Mouse (Mus musculus) liver, embryonic 12.5 days (tissue): ENCODE results near the gene Nos2. TPM values are rescaled to one million over a fixed set of nuclear protein-coding genes. Genes with fewer than 3 reads are reported as not detected.

Experiments
- ATAC-seq: fragments of 200-750 bp; cut with Nextera tagmentation; 2 replicates; pipeline ENCODE4 v1.8.0; 2017; ENCODE audit warnings: moderate number of reproducible peaks, mild to moderate bottlenecking, moderate library complexity
- H3K27ac ChIP-seq: fragments of 300-500 bp; sonication (generic); 2 replicates; pipeline ENCODE4 v1.5.1; 2016; ENCODE audit warnings: mild to moderate bottlenecking
- H3K27me3 ChIP-seq: fragments of 300-500 bp; sonication (generic); replicated peaks from 2 replicates; pipeline ENCODE4 v1.6.1; 2016; ENCODE audit warnings: mild to moderate bottlenecking, moderate library complexity
- H3K36me3 ChIP-seq: fragments of 300-500 bp; sonication (generic); 2 replicates; pipeline ENCODE4 v1.6.1; 2016; ENCODE audit warnings: mild to moderate bottlenecking, moderate library complexity
- H3K4me1 ChIP-seq: fragments of 300-500 bp; sonication (generic); 2 replicates; pipeline ENCODE4 v1.6.1; 2016
- H3K4me2 ChIP-seq: fragments of 300-500 bp; sonication (generic); 2 replicates; pipeline ENCODE4 v1.6.1; 2016; ENCODE audit warnings: mild to moderate bottlenecking, moderate library complexity
- H3K4me3 ChIP-seq: fragments of 300-500 bp; sonication (generic); 2 replicates; pipeline ENCODE4 v1.5.1; 2016; ENCODE audit warnings: mild to moderate bottlenecking, moderate library complexity
- H3K9ac ChIP-seq: fragments of 300-500 bp; sonication (generic); 2 replicates; pipeline ENCODE4 v1.6.1; 2016; ENCODE audit warnings: mild to moderate bottlenecking, moderate library complexity
- H3K9me3 ChIP-seq: fragments of 300-500 bp; sonication (generic); replicated peaks from 2 replicates; pipeline ENCODE4 v1.6.1; 2016; ENCODE audit warnings: mild to moderate bottlenecking, moderate library complexity
- WGBS: fragments of 180-500 bp; shearing (Covaris S2); methylation state at CpG from one replicate; pipeline ENCODE4 v1.1.7; 2016; ENCODE audit not compliant: insufficient replicate concordance; 5-methylcytosine and 5-hydroxymethylcytosine counted together
- polyA plus RNA-seq: library from polyadenylated mRNA; unstranded; fragments of >200 nt; fragmentation: Nextera tagmentation; extraction: Ambion mirVana; gene quantifications from 2 replicates; pipeline ENCODE4 v1.2.1, GENCODE M21; 2016

Gene Nos2
- 0.07 and 0.13 TPM in 2 replicates for polyA plus RNA-seq

- H3K4me3 ChIP-seq: no peak within 1 kb of the TSS
- H3K9ac ChIP-seq: no peak within 1 kb of the TSS
- no peaks in the 10 kb centered on the region for H3K9me3 ChIP-seq
- no peaks in the 10 kb centered on the region for H3K4me1 ChIP-seq
- no peaks in the 10 kb centered on the region for H3K36me3 ChIP-seq
- H3K27ac ChIP-seq: no peak within 1 kb of the TSS
- H3K27me3 ChIP-seq: peaks cover 50% of the 10 kb centered on the region
- 24% methylated on average over 6 of the region's 6 CpGs for WGBS
- H3K4me2 ChIP-seq: no peak within 1 kb of the TSS
- no peak for ATAC-seq
Measured at GRCm38 (mm10) chr11:78920411-78920939, at the start of gene Nos2. Gene Nos2, plus strand, starts transcription at chr11:78920787.

GRCm38 (mm10) chr11:78870891-78871290 is 49.7 kb upstream of the Nos2 start:
- no peak overlapping the region for H3K4me3 ChIP-seq
- no peaks in the 10 kb centered on the region for H3K4me1 ChIP-seq
- no peaks in the 10 kb centered on the region for H3K36me3 ChIP-seq
- no peaks in the 10 kb centered on the region; the same call in 1 of the 2 replicates for H3K27me3 ChIP-seq
- no peak overlapping the region for H3K4me2 ChIP-seq
- H3K27ac ChIP-seq: no peak overlapping the region
- no peaks in the 10 kb centered on the region for H3K9me3 ChIP-seq
- ATAC-seq: no peak
- H3K9ac ChIP-seq: no peak overlapping the region
- WGBS: 74% methylated on average over 4 of the region's 4 CpGs

- Histone ChIP-seq H3K4me1 (no peaks in the 10 kb centered on the region), H3K36me3 (no peaks in the 10 kb centered on the region), H3K9me3 (no peaks in the 10 kb centered on the region), H3K27me3 (no peaks in the 10 kb centered on the region; the same call in 1 of the 2 replicates), H3K4me2 (no peak overlapping the region), H3K9ac (no peak overlapping the region), H3K27ac (no peak overlapping the region), H3K4me3 (no peak overlapping the region)
- ATAC-seq: no peak
- WGBS: 38% methylated on average over 2 of the region's 2 CpGs
Measured at GRCm38 (mm10) chr11:78872782-78873181, 47.8 kb upstream of the Nos2 start.

- H3K4me2 ChIP-seq: no peak overlapping the region
- H3K4me3 ChIP-seq: no peak overlapping the region
- H3K9ac ChIP-seq: no peak overlapping the region
- ATAC-seq: no peak
- H3K4me1 ChIP-seq: no peaks in the 10 kb centered on the region
- H3K27ac ChIP-seq: no peak overlapping the region
- H3K36me3 ChIP-seq: no peaks in the 10 kb centered on the region
- H3K9me3 ChIP-seq: no peaks in the 10 kb centered on the region
- WGBS: 72% methylated on average over 3 of the region's 3 CpGs
- no peaks in the 10 kb centered on the region for H3K27me3 ChIP-seq
Measured at GRCm38 (mm10) chr11:78879727-78880126, 40.9 kb upstream of the Nos2 start.

GRCm38 (mm10) chr11:78886693-78887092 is 33.9 kb upstream of the Nos2 start:
- H3K4me1 ChIP-seq: 0 out of 2 replicates have a peak, but pooled peaks cover 5% of the 10 kb centered on the region
- no peaks in the 10 kb centered on the region for H3K36me3 ChIP-seq
- no peak overlapping the region for H3K4me2 ChIP-seq
- WGBS: 70% methylated on average over 1 of the region's 1 CpGs
- H3K27me3 ChIP-seq: no peaks in the 10 kb centered on the region
- no peak for ATAC-seq
- no peak overlapping the region for H3K4me3 ChIP-seq
- H3K27ac ChIP-seq: no peak overlapping the region
- H3K9me3 ChIP-seq: no peaks in the 10 kb centered on the region
- no peak overlapping the region for H3K9ac ChIP-seq

- no peak overlapping the region for H3K9ac ChIP-seq
- H3K27ac ChIP-seq: no peak overlapping the region
- no peaks in the 10 kb centered on the region for H3K27me3 ChIP-seq
- H3K4me3 ChIP-seq: no peak overlapping the region
- H3K9me3 ChIP-seq: no peaks in the 10 kb centered on the region
- H3K4me1 ChIP-seq: 0 out of 2 replicates have a peak, but pooled peaks cover 5% of the 10 kb centered on the region
- WGBS: 51% methylated on average over 9 of the region's 9 CpGs
- H3K4me2 ChIP-seq: no peak overlapping the region
- no peak for ATAC-seq
- H3K36me3 ChIP-seq: no peaks in the 10 kb centered on the region
Measured at GRCm38 (mm10) chr11:78887102-78887971, 33.2 kb upstream of the Nos2 start.

GRCm38 (mm10) chr11:78889156-78889555 is 31.4 kb upstream of the Nos2 start:
- Histone ChIP-seq H3K9ac (no peak overlapping the region), H3K4me3 (no peak overlapping the region), H3K27me3 (0 out of 2 replicates have a peak, but pooled peaks cover 3% of the 10 kb centered on the region), H3K4me2 (no peak overlapping the region), H3K36me3 (no peaks in the 10 kb centered on the region), H3K4me1 (0 out of 2 replicates have a peak, but pooled peaks cover 5% of the 10 kb centered on the region), H3K9me3 (no peaks in the 10 kb centered on the region), H3K27ac (no peak overlapping the region)
- ATAC-seq: no peak
- WGBS: 63% methylated on average over 4 of the region's 4 CpGs

GRCm38 (mm10) chr11:78896357-78897123 is 24.0 kb upstream of the Nos2 start:
- H3K4me3 ChIP-seq: no peak overlapping the region
- no peaks in the 10 kb centered on the region for H3K36me3 ChIP-seq
- no peaks in the 10 kb centered on the region for H3K9me3 ChIP-seq
- no peak overlapping the region for H3K4me2 ChIP-seq
- no peak for ATAC-seq
- 56% methylated on average over 7 of the region's 7 CpGs for WGBS
- no peak overlapping the region for H3K27ac ChIP-seq
- H3K27me3 ChIP-seq: 0 out of 2 replicates have a peak, but pooled peaks cover 3% of the 10 kb centered on the region
- H3K4me1 ChIP-seq: no peaks in the 10 kb centered on the region
- H3K9ac ChIP-seq: no peak overlapping the region

- ATAC-seq: no peak
- 59% methylated on average over 6 of the region's 6 CpGs for WGBS
- Histone ChIP-seq H3K9ac (no peak overlapping the region), H3K4me1 (no peaks in the 10 kb centered on the region), H3K27me3 (peaks cover 14% of the 10 kb centered on the region; the same call in 1 of the 2 replicates), H3K4me3 (no peak overlapping the region), H3K27ac (no peak overlapping the region), H3K9me3 (no peaks in the 10 kb centered on the region), H3K36me3 (no peaks in the 10 kb centered on the region), H3K4me2 (no peak overlapping the region)
Measured at GRCm38 (mm10) chr11:78915473-78915872, 5.1 kb upstream of the Nos2 start.

GRCm38 (mm10) chr11:78916410-78916809 is 4.2 kb upstream of the Nos2 start:
- H3K9me3 ChIP-seq: no peaks in the 10 kb centered on the region
- H3K27me3 ChIP-seq: peaks cover 18% of the 10 kb centered on the region
- H3K4me1 ChIP-seq: no peaks in the 10 kb centered on the region
- H3K4me2 ChIP-seq: no peak overlapping the region
- WGBS: 67% methylated on average over 1 of the region's 1 CpGs
- no peak overlapping the region for H3K27ac ChIP-seq
- H3K9ac ChIP-seq: no peak overlapping the region
- no peak overlapping the region for H3K4me3 ChIP-seq
- no peaks in the 10 kb centered on the region for H3K36me3 ChIP-seq
- no peak for ATAC-seq

- no peak overlapping the region for H3K4me2 ChIP-seq
- no peak overlapping the region for H3K9ac ChIP-seq
- WGBS: 44% methylated on average over 4 of the region's 4 CpGs
- H3K27me3 ChIP-seq: peaks cover 42% of the 10 kb centered on the region
- H3K4me3 ChIP-seq: no peak overlapping the region
- H3K36me3 ChIP-seq: no peaks in the 10 kb centered on the region
- no peak overlapping the region for H3K27ac ChIP-seq
- no peaks in the 10 kb centered on the region for H3K9me3 ChIP-seq
- ATAC-seq: no peak
- no peaks in the 10 kb centered on the region for H3K4me1 ChIP-seq
Measured at GRCm38 (mm10) chr11:78919745-78920144, 842 bp upstream of the Nos2 start.
